ENCODE assay signal across 26 mouse cellular contexts in genomic region chr15:102590567-102590966, GRCm38 (mm10). TPM values are rescaled to one million over a fixed set of nuclear protein-coding genes. Genes with fewer than 3 reads are reported as not detected.
DNase-seq lines count a peak whose midpoint lies in the region; ATAC-seq and TF ChIP-seq lines count a peak whose summit lies in the region.
"Had no signal": no experiment of that assay in that cellular context is flagged by ENCODE, and none has a peak within 500 bp of the region (broad histone marks: within the 10 kb centered on the region; RNA-seq: fewer than 3 reads in every experiment).

No protein-coding gene starts in this region.

- peak; percentile 57 for DNase-seq in heart, adult 8-10 months (ENCODE audit: low spot score)
- DNase-seq in heart, postnatal 14 days = no peak
- DNase-seq in kidney, adult 2 months = peak; percentile 15
- DNase-seq in kidney, postnatal 10 days = no peak
- no peak for DNase-seq in lung, postnatal 14 days
- no peak for DNase-seq in right cerebral cortex, adult 2 months (ENCODE audit: low spot score in 2 of 2)
- DNase-seq: adrenal gland, adult 2 months; cerebellum, adult 8-10 months; kidney, postnatal 25 days; liver; retina, postnatal 1 day; right cerebral cortex, postnatal 4 days; thymus, adult 2 months had no signal

- no peak for TF ChIP-seq POLR2A in kidney, adult 2 months (IDR thresholded peaks at IDR 0.05; ENCODE audit: low read depth, low read length)

- H3K9ac ChIP-seq in lung, embryonic 16.5 days (ENCODE audit: low read length) = no peak overlapping the region
- H3K9ac ChIP-seq: embryonic facial prominence, embryonic 12.5 days; forebrain, embryonic 15.5 days; hindbrain, embryonic 12.5 days; midbrain, embryonic 12.5 days had no signal

- intact Hi-C loops in heart, postnatal 14 days (cut with DNase I) = loop anchor here (5.0 kb wide), 1 partner anchor 77 kb away; no protein-coding TSS in a partner anchor

- TF ChIP-seq CTCF in kidney, adult 2 months (conservative IDR thresholded peaks at IDR 0.05; ENCODE audit: insufficient read depth, insufficient read length, low read depth, low read length) = no peak

- H3K4me1 ChIP-seq in kidney, adult 2 months (ENCODE audit: control insufficient read depth, insufficient read depth, low read length) = no peaks in the 10 kb centered on the region
- peaks cover 7% of the 10 kb centered on the region for H3K4me1 ChIP-seq in lung, embryonic 16.5 days (replicated peaks; ENCODE audit: control insufficient read depth, insufficient read depth, low read length)

- 80% methylated on average over 1 of the region's 1 CpGs for WGBS in kidney, adult 2 months
- 84% methylated on average over 1 of the region's 1 CpGs for WGBS in lung, embryonic 16.5 days

- H3K4me2 ChIP-seq in lung, embryonic 16.5 days (ENCODE audit: low read depth, low read length) = no peak overlapping the region
- H3K4me2 ChIP-seq: embryonic facial prominence, embryonic 12.5 days; forebrain, embryonic 15.5 days; hindbrain, embryonic 12.5 days; midbrain, embryonic 12.5 days had no signal

- peak; percentile 51; the same call in 1 of the 2 replicates for ATAC-seq in lung, embryonic 16.5 days (ENCODE audit: low read depth)
- ATAC-seq: forebrain, embryonic 15.5 days had no signal

- H3K27ac ChIP-seq in kidney, adult 2 months (ENCODE audit: insufficient read depth, low read depth, low read length) = no peak overlapping the region
- H3K27ac ChIP-seq in lung, embryonic 16.5 days (ENCODE audit: low read length) = 0 out of 2 replicates have a peak overlapping the region, but pooled peaks have one; percentile 2
- H3K27ac ChIP-seq: embryonic facial prominence, embryonic 12.5 days; hindbrain, embryonic 12.5 days; macrophage; midbrain, embryonic 12.5 days had no signal

- no peaks in the 10 kb centered on the region for H3K9me3 ChIP-seq in lung, embryonic 16.5 days (ENCODE audit: control insufficient read depth, low read length)
- H3K9me3 ChIP-seq: embryonic facial prominence, embryonic 12.5 days; forebrain, embryonic 15.5 days; hindbrain, embryonic 12.5 days; midbrain, embryonic 12.5 days had no signal

- H3K4me3 ChIP-seq in kidney, adult 2 months (ENCODE audit: insufficient read depth, low read depth, low read length) = no peak overlapping the region
- H3K4me3 ChIP-seq in lung, embryonic 16.5 days (ENCODE audit: low read length) = no peak overlapping the region
- H3K4me3 ChIP-seq: embryonic facial prominence, embryonic 12.5 days; forebrain, embryonic 15.5 days; hindbrain, embryonic 12.5 days; midbrain, embryonic 12.5 days had no signal

- H3K36me3 ChIP-seq in kidney, adult 2 months (ENCODE audit: control insufficient read depth, insufficient read depth, low read length) = no peaks in the 10 kb centered on the region; the same call in 1 of the 2 replicates
- H3K36me3 ChIP-seq in lung, embryonic 16.5 days (ENCODE audit: control insufficient read depth, insufficient read depth, low read length) = no peaks in the 10 kb centered on the region
- H3K36me3 ChIP-seq: hindbrain, embryonic 12.5 days had no signal

- no peaks in the 10 kb centered on the region for H3K27me3 ChIP-seq in kidney, adult 2 months (replicated peaks; ENCODE audit: control insufficient read depth, insufficient read depth, low read length)
- no peaks in the 10 kb centered on the region for H3K27me3 ChIP-seq in lung, embryonic 16.5 days (ENCODE audit: control insufficient read depth, insufficient read depth, low read depth, low read length)
- H3K27me3 ChIP-seq: embryonic facial prominence, embryonic 12.5 days; forebrain, embryonic 15.5 days; hindbrain, embryonic 12.5 days; midbrain, embryonic 12.5 days had no signal

RNA-seq across cellular contexts. Expression of gene Gm28047, which starts 34.3 kb away (rescaled TPM):
- 1 to 10 TPM in 1 of 4 experiments, not detected in 3; 1.4 TPM for total RNA-seq in heart, adult 8-10 months (2022)
- under 1 TPM in 1 of 2 experiments, not detected in 1; 0.83 TPM for total RNA-seq in heart, postnatal 14 days (2021)
- not detected in 2 replicates for polyA plus RNA-seq in kidney, adult 2 months (2012; rRNA removed)
- polyA plus RNA-seq in lung, embryonic 16.5 days (2015; fragmentation: Nextera tagmentation; extraction: Ambion mirVana) = not detected in 2 replicates
- total RNA-seq: common myeloid progenitor, adult 5-6 weeks; monocyte, adult 5-6 weeks had no signal
- polyA plus RNA-seq: adrenal gland, adult 2 months; C2C12; embryonic facial prominence, embryonic 12.5 days; forebrain, embryonic 15.5 days; gonadal fat pad, adult 2 months; hindbrain, embryonic 12.5 days; liver, embryonic 16.5 days; midbrain, embryonic 12.5 days; neural tube, embryonic 11.5 days; stomach, embryonic 16.5 days; thymus, adult 2 months had no signal

RNA-seq across cellular contexts. Expression of gene Atf7, which starts 34.7 kb away (rescaled TPM):
- total RNA-seq in heart, adult 8-10 months (2022) = 10 to 100 TPM; 46.6 to 54.0 (median 52.1) TPM
- total RNA-seq in heart, postnatal 14 days (2021) = 10 to 100 TPM; 65.2 to 68.8 TPM
- 78.9 and 84.6 TPM in 2 replicates for polyA plus RNA-seq in kidney, adult 2 months (2012; rRNA removed)
- 43.5 and 50.0 TPM in 2 replicates for polyA plus RNA-seq in lung, embryonic 16.5 days (2015; fragmentation: Nextera tagmentation; extraction: Ambion mirVana)

Comparison
In these comparisons a context has a peak if more than half of its experiments do, and no peak if none do; other contexts are left out.
1. DNase-seq: peak in heart, adult 8-10 months (single experiment) and kidney, adult 2 months (single experiment); none in heart, postnatal 14 days (0 of 2), kidney, postnatal 10 days (single experiment), lung, postnatal 14 days (single experiment) and right cerebral cortex, adult 2 months (0 of 2).